Mouse (Mus musculus) intestine, embryonic 14.5 days (tissue): ENCODE data around the gene Glud1. TPM values are rescaled to one million over a fixed set of nuclear protein-coding genes. Genes with fewer than 3 reads are reported as not detected.

Source experiments
- ATAC-seq: fragments of 200-750 bp; cut with Nextera tagmentation; replicated peaks from 2 replicates; pipeline ENCODE4 v1.8.0; 2017; ENCODE audit warnings: low read depth, moderate number of reproducible peaks, moderate TSS enrichment, moderate library complexity; ENCODE audit not compliant: low FRiP score, low TSS enrichment
- DNase-seq: peaks from one replicate; pipeline ENCODE4 v3.0.0-alpha.2; 2018; ENCODE audit warnings: low spot score
- H3K27ac ChIP-seq: fragments of 300-500 bp; sonication (generic); 2 replicates; pipeline ENCODE4 v1.5.1; 2014; ENCODE audit warnings: low read depth, mild to moderate bottlenecking, control low read depth
- H3K27me3 ChIP-seq: fragments of 300-500 bp; sonication (generic); replicated peaks from 2 replicates; pipeline ENCODE4 v1.6.1; 2014; ENCODE audit warnings: low read length, control low read depth; ENCODE audit not compliant: control insufficient read depth, insufficient read depth
- H3K36me3 ChIP-seq: fragments of 300-500 bp; sonication (generic); 2 replicates; pipeline ENCODE4 v1.6.1; 2014; ENCODE audit warnings: low read length, control low read depth; ENCODE audit not compliant: control insufficient read depth, insufficient read depth
- H3K4me1 ChIP-seq: fragments of 300-500 bp; sonication (generic); replicated peaks from 2 replicates; pipeline ENCODE4 v1.6.1; 2014; ENCODE audit warnings: low read length, control low read depth, mixed read lengths; ENCODE audit not compliant: control insufficient read depth, insufficient read depth
- H3K4me2 ChIP-seq: fragments of 300-500 bp; sonication (generic); 2 replicates; pipeline ENCODE4 v1.6.1; 2014; ENCODE audit warnings: low read length
- H3K4me3 ChIP-seq: fragments of 300-500 bp; sonication (generic); 2 replicates; pipeline ENCODE4 v1.5.1; 2014; ENCODE audit warnings: low read depth, low read length, control low read depth, mixed read lengths
- H3K9ac ChIP-seq: fragments of 300-500 bp; sonication (generic); 2 replicates; pipeline ENCODE4 v1.6.1; 2014; ENCODE audit warnings: mild to moderate bottlenecking, low read length
- H3K9me3 ChIP-seq: fragments of 300-500 bp; sonication (generic); 2 replicates; pipeline ENCODE4 v1.6.1; 2016; ENCODE audit warnings: low read length, control low read depth; ENCODE audit not compliant: control insufficient read depth
- WGBS: fragments of 180-500 bp; shearing (Covaris S2); extraction: QIAGEN DNeasy Blood & Tissue Kit; methylation state at CpG from one replicate; pipeline ENCODE4 v1.1.7; 2014; 5-methylcytosine and 5-hydroxymethylcytosine counted together
- polyA plus RNA-seq: library from polyadenylated mRNA; unstranded; fragments of >200 nt; fragmentation: Nextera tagmentation; extraction: Ambion mirVana; gene quantifications from 2 replicates; pipeline ENCODE4 v1.2.1, GENCODE M21; 2014

Gene Glud1
- polyA plus RNA-seq, 1 experiment from 2014 or later: 104 TPM

GRCm38 (mm10) chr14:34382921-34383704, 72.6 kb downstream of the Glud1 start:
- no peaks in the 10 kb centered on the region for H3K36me3 ChIP-seq
- no peak for DNase-seq
- no peaks in the 10 kb centered on the region for H3K9me3 ChIP-seq
- H3K27me3 ChIP-seq: no peaks in the 10 kb centered on the region
- ATAC-seq: no peak
- no peak overlapping the region for H3K27ac ChIP-seq
- peaks cover 10% of the 10 kb centered on the region for H3K4me1 ChIP-seq
- H3K4me3 ChIP-seq: no peak overlapping the region
- WGBS: 93% methylated on average over 9 of the region's 9 CpGs
- H3K9ac ChIP-seq: no peak overlapping the region
- H3K4me2 ChIP-seq: no peak overlapping the region

GRCm38 (mm10) chr14:34393295-34393694, 82.8 kb downstream of the Glud1 start:
- 75% methylated on average over 4 of the region's 4 CpGs for WGBS
- peaks cover 2% of the 10 kb centered on the region; the same call in 1 of the 2 replicates for H3K36me3 ChIP-seq
- no peaks in the 10 kb centered on the region for H3K27me3 ChIP-seq
- no peaks in the 10 kb centered on the region for H3K4me1 ChIP-seq
- DNase-seq (no peak), ATAC-seq (no peak)
- H3K9ac ChIP-seq: no peak overlapping the region
- no peak overlapping the region for H3K4me2 ChIP-seq
- H3K27ac ChIP-seq: no peak overlapping the region
- H3K9me3 ChIP-seq: peaks cover 3% of the 10 kb centered on the region; the same call in 1 of the 2 replicates
- H3K4me3 ChIP-seq: no peak overlapping the region

Other genes starting within 250 kb of the Glud1 start
- gene Anxa8, start 224.7 kb upstream of the Glud1 start, polyA plus RNA-seq: 0.67 and 1.1 TPM in 2 replicates
- 0.89 and 1.3 TPM in 2 replicates for gene A630023A22Rik, start 208.0 kb upstream of the Glud1 start, polyA plus RNA-seq
- gene Npy4r, start 158.2 kb upstream of the Glud1 start, polyA plus RNA-seq: 0.14 and 0.48 TPM in 2 replicates
- gene Gprin2, start 109.1 kb upstream of the Glud1 start, polyA plus RNA-seq: 0.39 TPM in 2 replicates
- 0.54 and 0.60 TPM in 2 replicates for gene Syt15, start 91.1 kb upstream of the Glud1 start, polyA plus RNA-seq
- 9.5 and 11.0 TPM in 2 replicates for gene Shld2, start 234 bp upstream of the Glud1 start, polyA plus RNA-seq
- not detected in 2 replicates for gene Fam25c, start 44.7 kb downstream of the Glud1 start, polyA plus RNA-seq
- 45.5 and 49.5 TPM in 2 replicates for gene Sncg, start 64.1 kb downstream of the Glud1 start, polyA plus RNA-seq
- gene Mmrn2, start 64.7 kb downstream of the Glud1 start, polyA plus RNA-seq: 8.1 and 8.2 TPM in 2 replicates
- 56.7 and 56.8 TPM in 2 replicates for gene Bmpr1a, start 192.6 kb downstream of the Glud1 start, polyA plus RNA-seq
- not detected in 2 replicates for gene 9230112D13Rik, start 212.1 kb downstream of the Glud1 start, polyA plus RNA-seq